Mouse (Mus musculus) regulatory T cell (primary cell): ENCODE measurements around the gene Ywhah.

Experiments used
- in situ Hi-C: fragments of 300-600 bp; cut with MboI, MseI; formaldehyde crosslinking; loops from one replicate; pipeline ENCODE4 v1.15.1; 2025; ENCODE audit warnings: high pct_unique_total_duplicates

The Ywhah gene

DNA sequence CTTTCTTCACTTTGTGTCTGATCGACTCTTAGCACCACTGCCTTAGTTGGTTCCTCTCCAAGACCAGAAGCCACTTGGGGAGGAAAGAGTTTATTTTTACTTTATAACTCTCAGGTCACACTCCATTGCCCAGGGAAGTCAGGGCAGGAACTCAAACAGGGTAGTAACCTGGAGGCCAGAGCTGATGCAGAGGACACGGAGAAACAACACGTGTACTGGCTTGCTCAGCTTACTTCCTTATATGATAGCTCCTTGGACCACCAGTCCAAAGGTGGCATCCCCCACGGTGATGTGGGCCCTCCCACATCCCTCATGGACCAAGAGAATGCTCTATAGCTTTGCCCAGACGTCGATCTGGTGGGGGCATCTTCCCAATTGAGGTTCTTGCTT is 26.7 kb downstream of the Ywhah start:
- in situ Hi-C loops, result loop anchor here (5.0 kb wide), 1 partner anchor 92 kb away; no protein-coding TSS in a partner anchor

DNA sequence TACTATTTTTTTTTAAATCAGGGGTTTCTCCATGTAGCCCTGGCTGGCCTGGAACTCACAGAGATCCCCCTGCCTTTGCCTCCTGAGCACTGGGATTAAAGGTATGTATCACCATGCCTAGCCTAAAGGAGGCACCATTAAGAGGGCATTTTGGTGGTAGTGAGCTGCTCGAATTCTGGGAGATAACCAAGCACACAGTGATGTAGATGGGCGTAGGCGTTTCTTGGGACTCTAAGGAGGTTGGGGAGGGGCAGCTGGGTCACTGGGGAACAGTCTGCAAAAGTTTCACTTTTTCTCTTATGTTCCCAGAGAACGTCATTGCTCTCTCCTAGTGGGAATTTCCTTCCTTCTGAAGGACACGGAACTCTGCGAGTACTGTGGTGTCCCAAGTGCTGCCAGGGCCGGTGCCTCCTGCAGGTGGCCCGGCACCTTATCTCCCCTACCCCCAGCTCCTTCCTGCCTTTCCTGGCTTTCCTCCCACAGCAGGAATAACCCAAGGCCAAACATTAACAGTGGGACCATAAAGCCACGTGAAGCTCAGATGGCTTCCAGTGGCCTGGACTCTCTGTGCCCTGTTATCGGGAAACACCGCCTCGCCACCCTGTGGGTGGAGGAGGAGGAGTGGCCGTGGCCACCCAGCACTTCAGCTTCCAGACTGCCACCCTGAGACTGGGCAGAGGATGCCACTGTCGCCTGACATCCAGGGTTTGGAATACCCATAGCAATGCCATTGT is 34.4 kb downstream of the Ywhah start:
- in situ Hi-C loops, result no loop called here

GRCm38 (mm10) chr5:33056126-33056765 is 37.6 kb downstream of the Ywhah start:
- in situ Hi-C loops, result no loop called here

DNA sequence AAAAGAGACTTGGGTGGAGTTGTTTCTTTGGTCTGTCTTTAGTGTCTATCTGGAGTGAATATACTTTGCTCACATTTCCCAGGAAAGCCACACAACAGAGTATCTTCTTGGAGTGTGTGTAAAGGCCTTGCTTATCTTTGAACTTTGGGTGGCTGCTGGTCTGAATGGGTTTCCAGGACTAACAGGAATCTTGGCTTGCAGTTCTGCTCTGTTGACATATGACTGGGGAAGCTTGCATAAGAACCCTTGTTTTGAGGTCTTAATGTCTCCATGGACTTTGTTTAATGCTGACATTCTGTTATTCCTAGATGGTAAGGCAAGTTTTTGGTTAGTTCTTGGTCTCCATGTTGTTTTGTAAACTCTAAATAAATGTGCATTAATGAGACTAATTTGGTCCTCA is 51.5 kb downstream of the Ywhah start:
- in situ Hi-C loops, result no loop called here

GRCm38 (mm10) chr5:33076490-33077191 is 58.0 kb downstream of the Ywhah start:
- in situ Hi-C loops, result no loop called here
